Mouse (Mus musculus) heart, embryonic 14.5 days (tissue): ENCODE measurements around the gene Olfr64. TPM values are rescaled to one million over a fixed set of nuclear protein-coding genes. Genes with fewer than 3 reads are reported as not detected.

Experiments used
- ATAC-seq: fragments of 200-750 bp; cut with Nextera tagmentation; 2 replicates; pipeline ENCODE4 v1.8.0; 2017; ENCODE audit warnings: low read depth, moderate TSS enrichment; ENCODE audit not compliant: insufficient number of reproducible peaks, insufficient read depth, low FRiP score
- H3K27ac ChIP-seq, 2 experiments: fragments of 200-500 bp in 1 of 2; fragments of 300-500 bp in 1 of 2; sonication (generic) in 1 of 2; replicated peaks in 1 of 2; 2 replicates each; pipeline ENCODE4 v1.5.1; 2012 to 2014; ENCODE audit warnings: low read depth in 2 of 2, low read length in 2 of 2, control low read depth in 1 of 2, mild to moderate bottlenecking in 1 of 2, mixed read lengths in 1 of 2; ENCODE audit not compliant: control insufficient read depth in 1 of 2, insufficient read depth in 1 of 2
- H3K27me3 ChIP-seq: fragments of 300-500 bp; sonication (generic); 2 replicates; pipeline ENCODE4 v1.6.1; 2014; ENCODE audit warnings: mild to moderate bottlenecking, low read length, control low read depth; ENCODE audit not compliant: control insufficient read depth, insufficient read depth
- H3K36me3 ChIP-seq: fragments of 300-500 bp; sonication (generic); 2 replicates; pipeline ENCODE4 v1.6.1; 2014; ENCODE audit warnings: mild to moderate bottlenecking, control low read depth, low read length, mixed read lengths; ENCODE audit not compliant: control insufficient read depth, insufficient read depth
- H3K4me1 ChIP-seq, 2 experiments: fragments of 200-500 bp in 1 of 2; fragments of 300-500 bp in 1 of 2; sonication (generic) in 1 of 2; 2 replicates each; pipeline ENCODE4 v1.6.1; 2012 to 2014; ENCODE audit warnings: low read length in 2 of 2, control low read depth in 1 of 2, mixed read lengths in 1 of 2; ENCODE audit not compliant: control insufficient read depth in 2 of 2, insufficient read depth in 2 of 2
- H3K4me2 ChIP-seq: fragments of 300-500 bp; sonication (generic); 2 replicates; pipeline ENCODE4 v1.6.1; 2014; ENCODE audit warnings: mild to moderate bottlenecking, low read length
- H3K4me3 ChIP-seq, 2 experiments: fragments of 200-500 bp in 1 of 2; fragments of 300-500 bp in 1 of 2; sonication (generic) in 1 of 2; 2 replicates each; pipeline ENCODE4 v1.5.1; 2012 to 2014; ENCODE audit warnings: low read length in 2 of 2, mild to moderate bottlenecking in 2 of 2, control low read depth in 1 of 2, low read depth in 1 of 2, moderate library complexity in 1 of 2; ENCODE audit not compliant: control insufficient read depth in 1 of 2, insufficient read depth in 1 of 2
- H3K9ac ChIP-seq: fragments of 300-500 bp; sonication (generic); 2 replicates; pipeline ENCODE4 v1.6.1; 2014; ENCODE audit warnings: mild to moderate bottlenecking, low read length
- H3K9me3 ChIP-seq: fragments of 300-500 bp; sonication (generic); 2 replicates; pipeline ENCODE4 v1.6.1; 2016; ENCODE audit warnings: low read length, control low read depth; ENCODE audit not compliant: control insufficient read depth
- WGBS: fragments of 180-500 bp; shearing (Covaris S2); extraction: QIAGEN DNeasy Blood & Tissue Kit; methylation state at CpG from one replicate; pipeline ENCODE4 v1.1.7; 2014; 5-methylcytosine and 5-hydroxymethylcytosine counted together
- polyA plus RNA-seq: library from polyadenylated mRNA; unstranded; fragments of >200 nt; fragmentation: Nextera tagmentation; extraction: Ambion mirVana; gene quantifications from 2 replicates; pipeline ENCODE4 v1.2.1, GENCODE M21; 2014

Olfr64 gene
- polyA plus RNA-seq, 1 experiment from 2014 or later = not detected

- H3K27me3 ChIP-seq = no peaks in the 10 kb centered on the region
- 12% methylated on average over 2 of the region's 2 CpGs for WGBS
- no peak overlapping the region for H3K9ac ChIP-seq
- ATAC-seq = no peak
- no peak overlapping the region for H3K27ac ChIP-seq
- H3K36me3 ChIP-seq = no peaks in the 10 kb centered on the region
- H3K4me2 ChIP-seq = no peak overlapping the region
- H3K9me3 ChIP-seq = no peaks in the 10 kb centered on the region
- no peaks in the 10 kb centered on the region for H3K4me1 ChIP-seq
- no peak overlapping the region for H3K4me3 ChIP-seq
Measured at GRCm38 (mm10) chr7:103859076-103859475, 35.2 kb downstream of the Olfr64 start.

DNA sequence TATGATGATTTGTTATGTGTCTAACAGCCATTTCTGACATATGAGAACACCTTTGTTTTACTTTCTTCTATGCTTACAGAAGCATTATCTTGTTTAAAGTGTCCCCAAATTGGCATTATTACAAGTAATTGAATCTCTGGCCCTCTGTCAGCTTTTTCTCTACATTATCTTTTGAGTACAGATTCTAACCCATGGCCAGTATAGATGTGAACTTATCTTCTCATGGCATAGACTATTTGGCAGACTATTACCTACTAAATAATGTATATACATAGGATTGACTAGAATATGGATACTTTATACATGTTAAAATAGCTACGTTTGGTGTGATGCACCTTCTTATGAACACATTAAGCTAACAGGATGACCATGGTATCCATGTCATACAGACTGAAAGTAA lies 39.6 kb downstream of the Olfr64 start:
- Histone ChIP-seq H3K9me3 (no peaks in the 10 kb centered on the region), H3K27me3 (no peaks in the 10 kb centered on the region), H3K4me2 (no peak overlapping the region), H3K27ac (no peak overlapping the region), H3K4me3 (no peak overlapping the region), H3K9ac (no peak overlapping the region), H3K36me3 (no peaks in the 10 kb centered on the region), H3K4me1 (no peaks in the 10 kb centered on the region)
- WGBS = 58% methylated on average over 1 of the region's 1 CpGs
- ATAC-seq = no peak

DNA sequence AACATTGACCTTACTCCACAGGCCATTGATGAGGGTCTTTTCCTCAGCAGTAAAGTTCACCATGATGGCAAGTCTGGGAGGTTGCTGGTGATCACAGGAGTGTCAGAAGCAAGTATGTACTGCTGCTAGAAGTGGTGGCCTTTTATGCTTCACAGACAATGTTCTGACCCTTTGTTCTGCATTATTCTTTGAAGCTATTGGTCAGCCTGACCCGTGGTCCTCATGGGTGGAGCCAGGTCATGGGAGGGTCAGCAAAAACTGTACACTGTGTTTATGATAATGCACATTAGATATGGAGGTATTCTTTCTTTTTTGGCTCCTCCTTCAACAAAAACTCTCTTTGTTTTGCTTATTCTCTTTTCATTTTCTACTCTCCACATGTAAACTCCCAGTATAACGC lies 41.2 kb downstream of the Olfr64 start, which contains the start of gene Hbb-y:
Gene Hbb-y, minus strand, starts transcription at position 127 of the 400 bp plus-strand sequence.
- Histone ChIP-seq H3K27me3 (no peaks in the 10 kb centered on the region), H3K36me3 (no peaks in the 10 kb centered on the region), H3K9ac (no peak within 1 kb of the TSS), H3K27ac (no peak within 1 kb of the TSS), H3K4me1 (no peaks in the 10 kb centered on the region), H3K9me3 (no peaks in the 10 kb centered on the region), H3K4me3 (no peak within 1 kb of the TSS), H3K4me2 (no peak within 1 kb of the TSS)
- 46% methylated on average over 2 of the region's 2 CpGs for WGBS
- no peak for ATAC-seq

- no peaks in the 10 kb centered on the region for H3K9me3 ChIP-seq
- no peak overlapping the region for H3K9ac ChIP-seq
- 50% methylated on average over 1 of the region's 2 CpGs for WGBS
- no peak overlapping the region for H3K27ac ChIP-seq
- no peak overlapping the region for H3K4me2 ChIP-seq
- no peaks in the 10 kb centered on the region for H3K36me3 ChIP-seq
- ATAC-seq = no peak
- H3K4me1 ChIP-seq = no peaks in the 10 kb centered on the region
- no peak overlapping the region for H3K4me3 ChIP-seq
- no peaks in the 10 kb centered on the region for H3K27me3 ChIP-seq
Measured at GRCm38 (mm10) chr7:103844525-103845325, 49.6 kb downstream of the Olfr64 start.

DNA sequence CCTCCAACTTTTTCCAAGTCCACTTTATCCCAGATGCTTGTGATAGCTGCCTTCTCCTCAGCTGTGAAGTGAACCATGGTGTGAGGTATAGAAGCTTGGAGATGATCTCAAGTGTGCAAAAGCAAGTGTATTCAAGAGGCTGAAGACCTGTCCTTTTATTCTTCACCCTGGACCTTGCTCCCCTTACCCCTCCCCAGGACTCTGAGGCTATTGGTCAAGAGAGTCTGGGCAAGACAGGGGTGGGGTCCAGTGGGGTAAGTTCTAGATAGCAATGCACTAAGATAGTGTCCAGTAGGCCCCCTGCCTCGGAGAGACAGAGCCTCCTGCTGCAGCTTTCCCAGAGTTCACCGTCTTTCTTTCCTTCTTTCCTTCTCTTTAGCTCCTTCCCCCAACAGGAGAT lies 51.3 kb downstream of the Olfr64 start, which contains the start of gene Hbb-bh1:
Gene Hbb-bh1, minus strand, starts transcription at position 131 of the 400 bp plus-strand sequence.
- no peak within 1 kb of the TSS for H3K4me2 ChIP-seq
- WGBS = 47% methylated on average over 2 of the region's 2 CpGs
- H3K4me1 ChIP-seq = no peaks in the 10 kb centered on the region
- no peaks in the 10 kb centered on the region for H3K36me3 ChIP-seq
- H3K9ac ChIP-seq = no peak within 1 kb of the TSS
- no peak for ATAC-seq
- H3K27ac ChIP-seq = no peak within 1 kb of the TSS
- no peaks in the 10 kb centered on the region for H3K27me3 ChIP-seq
- H3K4me3 ChIP-seq = no peak within 1 kb of the TSS
- H3K9me3 ChIP-seq = no peaks in the 10 kb centered on the region

DNA sequence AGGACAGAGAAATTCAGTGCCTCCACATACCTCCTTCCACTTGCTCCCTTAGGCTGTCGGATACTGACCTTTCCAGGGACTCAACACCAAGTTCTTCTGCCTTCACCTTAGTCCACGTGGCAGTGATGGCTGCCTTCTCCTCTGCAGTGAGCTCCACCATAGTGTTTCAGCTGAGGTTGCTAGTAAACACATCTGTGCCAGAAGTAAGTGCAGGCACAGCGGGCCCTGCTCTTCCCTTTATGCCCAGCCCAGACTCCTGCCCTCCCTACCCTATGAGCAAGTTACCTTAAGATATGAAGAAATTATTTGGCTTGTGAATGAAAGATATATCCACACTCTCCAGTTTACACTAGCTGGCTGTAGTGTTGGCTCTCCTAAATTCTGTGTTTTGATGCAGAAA lies 54.0 kb downstream of the Olfr64 start, which contains the start of gene Hbb-bh2:
Gene Hbb-bh2, minus strand, starts transcription at position 253 of the 400 bp plus-strand sequence.
- Histone ChIP-seq H3K36me3 (no peaks in the 10 kb centered on the region), H3K9ac (no peak within 1 kb of the TSS), H3K4me3 (no peak within 1 kb of the TSS), H3K27ac (no peak within 1 kb of the TSS), H3K27me3 (no peaks in the 10 kb centered on the region), H3K4me2 (no peak within 1 kb of the TSS), H3K9me3 (no peaks in the 10 kb centered on the region), H3K4me1 (no peaks in the 10 kb centered on the region)
- no peak for ATAC-seq
- 68% methylated on average over 3 of the region's 3 CpGs for WGBS
